Mouse (Mus musculus) limb, embryonic 14.5 days (tissue): ENCODE results near the gene Psmf1. TPM values are rescaled to one million over a fixed set of nuclear protein-coding genes. Genes with fewer than 3 reads are reported as not detected.
A peak's percentile ranks its signal among the peaks of the same experiment; 100 is the strongest.

Experiments used
- ATAC-seq: fragments of 200-750 bp; cut with Nextera tagmentation; 2 replicates; pipeline ENCODE4 v1.8.0; 2017; ENCODE audit warnings: low read depth, moderate number of reproducible peaks, moderate TSS enrichment; ENCODE audit not compliant: low FRiP score
- DNase-seq: peaks from one replicate; pipeline ENCODE4 v3.0.0-alpha.2; 2015; ENCODE audit warnings: low spot score
- H3K27ac ChIP-seq: fragments of 300-500 bp; sonication (generic); replicated peaks from 2 replicates; pipeline ENCODE4 v1.5.1; 2014; ENCODE audit warnings: low read depth, mild to moderate bottlenecking, low read length, moderate library complexity, mixed read lengths
- H3K27me3 ChIP-seq: fragments of 300-500 bp; sonication (generic); 2 replicates; pipeline ENCODE4 v1.6.1; 2014; ENCODE audit warnings: low read length, mixed read lengths; ENCODE audit not compliant: control insufficient read depth, insufficient read depth
- H3K36me3 ChIP-seq: fragments of 300-500 bp; sonication (generic); 2 replicates; pipeline ENCODE4 v1.6.1; 2014; ENCODE audit warnings: mild to moderate bottlenecking, low read length, moderate library complexity, mixed read lengths; ENCODE audit not compliant: control insufficient read depth, insufficient read depth
- H3K4me1 ChIP-seq: fragments of 300-500 bp; sonication (generic); 2 replicates; pipeline ENCODE4 v1.6.1; 2014; ENCODE audit warnings: antibody characterized with exemption, low read length, mixed read lengths; ENCODE audit not compliant: control insufficient read depth, insufficient read depth
- H3K4me2 ChIP-seq: fragments of 300-500 bp; sonication (generic); replicated peaks from 2 replicates; pipeline ENCODE4 v1.6.1; 2014; ENCODE audit warnings: low read depth, mild to moderate bottlenecking, low read length, moderate library complexity; ENCODE audit not compliant: severe bottlenecking
- H3K4me3 ChIP-seq: fragments of 300-500 bp; sonication (generic); replicated peaks from 2 replicates; pipeline ENCODE4 v1.5.1; 2014; ENCODE audit warnings: low read length
- H3K9ac ChIP-seq: fragments of 300-500 bp; sonication (generic); 2 replicates; pipeline ENCODE4 v1.6.1; 2014; ENCODE audit warnings: mild to moderate bottlenecking, low read depth, low read length, moderate library complexity; ENCODE audit not compliant: severe bottlenecking
- H3K9me3 ChIP-seq: fragments of 300-500 bp; sonication (generic); 2 replicates; pipeline ENCODE4 v1.6.1; 2016; ENCODE audit warnings: low read length; ENCODE audit not compliant: control insufficient read depth
- POLR2A ChIP-seq: fragments of 200-500 bp; IDR thresholded peaks from 2 replicates; pipeline ENCODE4 v1.8.0; 2012; ENCODE audit warnings: inconsistent platforms, mild to moderate bottlenecking, moderate library complexity, borderline replicate concordance; ENCODE audit not compliant: insufficient read depth, insufficient read length; ENCODE audit errors: extremely low read depth
- WGBS: fragments of 180-500 bp; shearing (Covaris S2); extraction: QIAGEN DNeasy Blood & Tissue Kit; methylation state at CpG from one replicate; pipeline ENCODE4 v1.1.7; 2014; 5-methylcytosine and 5-hydroxymethylcytosine counted together
- polyA plus RNA-seq, 2 experiments: library from polyadenylated mRNA; depleted of rRNA in 1 of 2; stranded (reverse) in 1 of 2; unstranded in 1 of 2; fragments of >200 nt; fragmentation: Nextera tagmentation in 1 of 2; extraction: Ambion mirVana in 1 of 2; gene quantifications; 2 replicates each; pipeline versions ENCODE4 v1.2.1 to v1.2.3; 2012 to 2014

The Psmf1 gene
- polyA plus RNA-seq (2012; rRNA removed), result 36.0 and 47.5 TPM in 2 replicates
- polyA plus RNA-seq (2014; fragmentation: Nextera tagmentation; extraction: Ambion mirVana), result 46.4 and 53.8 TPM in 2 replicates

DNA sequence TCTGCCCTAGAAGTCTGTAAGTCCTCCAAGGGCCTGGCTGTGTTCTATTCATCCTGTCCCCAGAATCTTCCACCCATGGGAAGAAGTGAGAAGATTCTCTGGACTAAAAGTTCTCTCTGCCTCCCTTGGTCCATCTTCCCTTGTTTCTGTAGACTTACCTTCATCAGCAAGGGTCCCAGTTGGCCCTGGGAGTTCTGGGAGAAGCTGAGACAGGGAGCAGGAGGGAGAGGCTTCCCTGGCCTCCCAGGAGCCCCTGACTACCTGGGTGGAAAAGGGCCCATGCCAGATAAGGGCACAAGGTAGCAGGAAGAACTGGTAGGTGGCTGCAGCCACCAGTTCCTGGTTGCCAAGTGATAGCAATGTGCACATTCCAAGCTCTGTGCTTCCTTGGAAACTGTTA is at the start of gene Psmf1:
TSS of gene Psmf1 (minus strand) at position 342 of the 400 bp plus-strand sequence.
- TF ChIP-seq POLR2A, result no peak
- H3K36me3 ChIP-seq, result peaks cover 2% of the 10 kb centered on the region; the same call in 1 of the 2 replicates
- ATAC-seq, result no peak
- peaks cover 7% of the 10 kb centered on the region; the same call in 1 of the 2 replicates for H3K4me1 ChIP-seq
- H3K27ac ChIP-seq, result no peak within 1 kb of the TSS
- H3K27me3 ChIP-seq, result no peaks in the 10 kb centered on the region
- DNase-seq, result no peak
- no peak within 1 kb of the TSS for H3K4me2 ChIP-seq
- H3K4me3 ChIP-seq, result no peak within 1 kb of the TSS
- H3K9me3 ChIP-seq, result no peaks in the 10 kb centered on the region
- no peak within 1 kb of the TSS for H3K9ac ChIP-seq

DNA sequence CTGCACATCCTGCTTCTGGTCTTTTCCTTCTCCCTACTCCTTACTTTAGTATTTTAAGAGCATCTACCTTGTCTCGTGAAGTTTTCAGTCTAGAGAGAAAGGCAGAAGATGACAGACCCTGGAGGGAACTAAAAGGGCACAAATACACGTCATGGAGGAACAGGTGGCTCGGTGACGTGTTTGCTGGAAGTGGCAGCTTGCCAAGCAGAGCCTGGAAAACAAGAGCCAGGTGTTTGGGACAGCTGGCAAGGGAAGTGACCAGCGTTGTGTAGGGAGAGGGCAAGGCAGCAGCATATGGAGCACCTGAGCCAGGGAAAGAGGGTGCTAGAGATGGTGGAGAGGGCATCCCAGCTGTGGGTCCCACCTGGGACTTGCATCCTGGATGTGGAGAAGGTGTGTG is 47.2 kb upstream of the Psmf1 start:
- Histone ChIP-seq H3K4me1 (0 out of 2 replicates have a peak, but pooled peaks cover 5% of the 10 kb centered on the region), H3K9me3 (no peaks in the 10 kb centered on the region), H3K4me2 (no peak overlapping the region), H3K36me3 (no peaks in the 10 kb centered on the region), H3K9ac (no peak overlapping the region), H3K27me3 (no peaks in the 10 kb centered on the region), H3K27ac (no peak overlapping the region), H3K4me3 (no peak overlapping the region)
- ATAC-seq (no peak; the same call in 1 of the 2 replicates), DNase-seq (no peak)
- TF ChIP-seq POLR2A, result no peak
- WGBS, result 8% methylated on average over 5 of the region's 5 CpGs

DNA sequence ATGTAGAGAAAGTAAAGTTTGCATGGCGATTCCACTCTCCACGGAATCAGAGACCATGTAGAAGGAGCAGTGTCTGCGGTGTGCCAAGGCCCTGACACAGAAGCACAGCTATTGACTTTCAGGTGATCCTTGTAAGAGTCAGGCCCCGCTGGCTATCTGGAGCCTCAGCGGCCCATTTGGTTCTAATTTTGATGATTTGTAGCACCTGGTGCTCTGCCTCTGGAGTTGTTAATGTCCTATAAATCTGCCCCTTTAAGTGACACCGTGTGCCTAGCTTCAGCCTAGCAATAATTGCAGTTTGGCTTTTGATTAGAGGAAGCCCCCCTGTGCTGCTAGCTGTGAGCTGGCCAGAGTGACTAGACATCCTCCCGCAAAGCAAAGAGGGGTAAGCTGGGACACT is 46.2 kb upstream of the Psmf1 start:
- ATAC-seq (no peak), DNase-seq (peak; percentile 16)
- Histone ChIP-seq H3K27ac (no peak overlapping the region), H3K4me3 (no peak overlapping the region), H3K4me1 (0 out of 2 replicates have a peak, but pooled peaks cover 5% of the 10 kb centered on the region), H3K9me3 (no peaks in the 10 kb centered on the region), H3K36me3 (no peaks in the 10 kb centered on the region), H3K9ac (no peak overlapping the region), H3K4me2 (no peak overlapping the region), H3K27me3 (no peaks in the 10 kb centered on the region)
- no peak for TF ChIP-seq POLR2A
- WGBS, result 14% methylated on average over 7 of the region's 7 CpGs

DNA sequence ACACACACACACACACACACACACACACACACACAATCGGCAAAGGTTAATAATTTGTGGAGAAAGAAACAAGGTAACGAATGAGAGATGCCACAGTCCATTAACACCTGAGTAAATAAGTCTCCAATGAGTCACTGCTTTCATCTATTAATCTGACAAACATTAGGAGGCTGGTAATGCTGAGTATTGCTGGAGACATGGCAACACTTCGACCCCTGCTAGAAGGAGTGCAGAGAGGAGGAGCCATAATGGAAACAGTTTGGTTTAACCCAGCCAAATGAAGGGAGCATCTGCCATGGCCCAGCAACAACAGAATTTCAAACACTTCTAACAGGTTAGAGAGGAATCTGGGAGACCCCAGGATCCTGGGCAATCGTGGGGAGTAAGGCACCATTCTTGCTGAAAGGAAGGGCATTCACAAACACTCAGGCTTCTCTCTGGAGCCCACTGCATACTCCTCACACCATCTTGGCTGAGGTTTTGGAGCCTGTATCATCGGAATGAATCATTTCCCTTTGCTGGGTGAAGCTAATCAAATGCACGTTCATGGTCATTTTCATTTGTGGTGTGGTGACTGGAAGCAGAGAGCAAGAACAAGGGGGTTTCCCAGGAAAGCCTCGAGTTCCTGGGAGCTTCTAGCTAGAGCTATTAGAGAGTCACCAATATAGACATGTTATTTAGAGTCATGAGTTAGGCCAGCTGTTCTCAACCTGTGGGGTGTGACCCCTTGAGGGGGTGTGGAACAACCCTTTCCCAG is 44.4 kb upstream of the Psmf1 start:
- H3K4me2 ChIP-seq, result no peak overlapping the region
- H3K9me3 ChIP-seq, result no peaks in the 10 kb centered on the region
- DNase-seq (no peak), ATAC-seq (no peak)
- 60% methylated on average over 7 of the region's 7 CpGs for WGBS
- TF ChIP-seq POLR2A, result no peak
- H3K9ac ChIP-seq, result no peak overlapping the region
- H3K4me3 ChIP-seq, result no peak overlapping the region
- H3K36me3 ChIP-seq, result no peaks in the 10 kb centered on the region
- 0 out of 2 replicates have a peak, but pooled peaks cover 5% of the 10 kb centered on the region for H3K4me1 ChIP-seq
- no peaks in the 10 kb centered on the region for H3K27me3 ChIP-seq
- H3K27ac ChIP-seq, result no peak overlapping the region

DNA sequence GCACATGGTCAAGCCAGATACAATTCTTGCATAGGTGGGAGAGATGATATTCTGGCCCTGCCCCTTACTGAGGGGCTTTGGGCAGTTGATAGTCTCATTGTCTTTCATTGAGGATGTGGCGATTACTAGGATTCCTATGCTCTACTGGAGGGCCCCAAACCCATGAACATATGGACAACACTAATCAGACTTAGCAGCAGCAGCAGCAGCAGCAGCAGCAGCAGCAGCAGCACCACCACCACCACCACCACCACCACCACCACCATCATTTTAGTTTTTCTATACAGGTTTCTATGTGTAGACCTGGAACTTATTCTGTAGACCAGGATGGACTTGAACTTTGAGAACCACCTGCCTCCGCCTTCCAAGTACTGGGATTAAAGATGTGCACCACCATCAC is 39.5 kb upstream of the Psmf1 start:
- no peak overlapping the region for H3K4me2 ChIP-seq
- 88% methylated on average over 2 of the region's 2 CpGs for WGBS
- H3K27ac ChIP-seq, result no peak overlapping the region
- H3K36me3 ChIP-seq, result no peaks in the 10 kb centered on the region
- H3K4me1 ChIP-seq, result no peaks in the 10 kb centered on the region
- H3K4me3 ChIP-seq, result no peak overlapping the region
- DNase-seq, result no peak
- no peak for ATAC-seq
- TF ChIP-seq POLR2A, result no peak
- no peaks in the 10 kb centered on the region for H3K27me3 ChIP-seq
- H3K9me3 ChIP-seq, result no peaks in the 10 kb centered on the region
- no peak overlapping the region for H3K9ac ChIP-seq
